Mouse (Mus musculus): Measurements from ENCODE around the gene Lman2. TPM values are rescaled to one million over a fixed set of nuclear protein-coding genes. Genes with fewer than 3 reads are reported as not detected.

Gene Lman2
- 49.5 and 50.1 TPM in 2 replicates for polyA plus RNA-seq (2015; fragmentation: Nextera tagmentation; extraction: Ambion mirVana)

- Histone ChIP-seq H3K27ac (replicated peaks) (peak within 1 kb of the TSS; percentile 88), H3K4me2 (peak within 1 kb of the TSS; percentile 90), H3K9ac (peak within 1 kb of the TSS; percentile 88), H3K27me3 (0 out of 2 replicates have a peak, but pooled peaks cover 2% of the 10 kb centered on the region), H3K36me3 (peaks cover 9% of the 10 kb centered on the region; the same call in 1 of the 2 replicates), H3K4me1 (replicated peaks) (peaks cover 29% of the 10 kb centered on the region), H3K4me3 (peak within 1 kb of the TSS; percentile 67), H3K9me3 (no peaks in the 10 kb centered on the region)
- 0% methylated on average over 35 of the region's 35 CpGs for WGBS
- peak; percentile 99 for ATAC-seq (ENCODE audit: low FRiP score, low read depth)
Measured at GRCm38 (mm10) chr13:55362453-55363060, at the start of gene Lman2. Gene Lman2, minus strand, starts transcription at chr13:55362783.

GRCm38 (mm10) chr13:55411826-55412225 is 49.2 kb upstream of the Lman2 start:
- Histone ChIP-seq H3K9ac (no peak overlapping the region), H3K4me2 (no peak overlapping the region), H3K27ac (replicated peaks) (no peak overlapping the region), H3K4me1 (replicated peaks) (peaks cover 7% of the 10 kb centered on the region), H3K36me3 (no peaks in the 10 kb centered on the region), H3K4me3 (no peak overlapping the region), H3K27me3 (peaks cover 9% of the 10 kb centered on the region; the same call in 1 of the 2 replicates), H3K9me3 (no peaks in the 10 kb centered on the region)
- 75% methylated on average over 7 of the region's 7 CpGs for WGBS
- no peak for ATAC-seq (ENCODE audit: low FRiP score, low read depth)

DNA sequence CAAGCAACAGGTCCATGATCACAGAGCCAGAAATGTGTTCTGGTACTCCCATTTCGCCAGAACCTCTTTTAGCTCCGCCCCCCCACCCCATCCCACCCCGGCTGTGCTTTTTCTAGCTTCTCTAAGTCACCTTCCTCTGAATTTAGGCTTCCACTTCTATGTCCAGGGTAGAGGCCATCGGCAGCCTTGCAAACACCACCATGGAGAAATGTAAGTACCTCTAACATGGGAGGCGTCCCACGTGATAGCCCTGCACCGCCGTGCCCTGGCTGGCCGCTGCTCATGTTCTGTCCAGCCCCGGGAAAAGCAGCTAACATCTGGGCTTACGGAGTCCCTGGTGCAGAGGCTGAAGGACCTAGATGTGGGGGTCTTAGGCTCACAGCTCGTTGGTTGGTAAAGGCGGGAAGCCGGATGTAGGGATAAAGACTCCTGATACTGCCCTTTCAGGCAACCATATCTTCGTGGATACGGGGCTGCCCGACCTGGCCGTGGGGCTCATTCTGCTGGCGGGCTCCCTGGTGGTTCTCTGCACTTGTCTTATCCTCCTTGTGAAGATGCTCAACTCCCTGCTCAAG is 46.0 kb upstream of the Lman2 start:
- WGBS: 89% methylated on average over 19 of the region's 19 CpGs
- no peak overlapping the region for H3K4me3 ChIP-seq

DNA sequence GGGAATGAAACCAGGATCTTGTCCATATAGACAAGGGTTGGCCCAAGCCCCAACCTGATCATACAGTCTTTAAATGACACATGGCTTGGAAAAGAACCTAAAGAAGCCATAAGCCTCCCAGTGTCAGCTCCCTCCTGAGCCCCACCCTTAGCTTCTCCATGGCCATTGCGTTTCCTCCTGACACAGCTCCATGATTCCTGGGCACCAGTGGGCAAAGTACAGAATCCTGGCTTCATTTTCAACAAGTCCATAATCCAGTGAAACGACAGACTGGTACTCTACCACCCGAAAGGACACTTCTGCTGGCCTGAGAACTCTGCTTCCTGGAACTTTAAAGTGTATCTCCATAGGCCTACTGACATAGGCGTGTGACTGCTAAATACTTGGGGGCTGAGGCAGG is 44.8 kb upstream of the Lman2 start:
- no peak overlapping the region for H3K4me3 ChIP-seq
- no peak overlapping the region for H3K27ac ChIP-seq (replicated peaks)
- no peak overlapping the region for H3K4me2 ChIP-seq
- peaks cover 16% of the 10 kb centered on the region for H3K4me1 ChIP-seq (replicated peaks)
- no peaks in the 10 kb centered on the region for H3K9me3 ChIP-seq
- no peak overlapping the region for H3K9ac ChIP-seq
- no peak for ATAC-seq (ENCODE audit: low FRiP score, low read depth)
- H3K27me3 ChIP-seq: no peaks in the 10 kb centered on the region
- WGBS: 90% methylated on average over 4 of the region's 4 CpGs
- no peaks in the 10 kb centered on the region for H3K36me3 ChIP-seq

More for the DNA sequence above, 46.0 kb upstream of the Lman2 start:
- H3K4me2 ChIP-seq: no peak overlapping the region
- no peak for ATAC-seq (ENCODE audit: low FRiP score, low read depth)
- H3K4me1 ChIP-seq (replicated peaks): peaks cover 15% of the 10 kb centered on the region
- no peak overlapping the region for H3K27ac ChIP-seq (replicated peaks)
- no peaks in the 10 kb centered on the region for H3K36me3 ChIP-seq
- H3K27me3 ChIP-seq: peaks cover under 1% of the 10 kb centered on the region; the same call in 1 of the 2 replicates
- H3K9me3 ChIP-seq: no peaks in the 10 kb centered on the region
- no peak overlapping the region for H3K9ac ChIP-seq

DNA sequence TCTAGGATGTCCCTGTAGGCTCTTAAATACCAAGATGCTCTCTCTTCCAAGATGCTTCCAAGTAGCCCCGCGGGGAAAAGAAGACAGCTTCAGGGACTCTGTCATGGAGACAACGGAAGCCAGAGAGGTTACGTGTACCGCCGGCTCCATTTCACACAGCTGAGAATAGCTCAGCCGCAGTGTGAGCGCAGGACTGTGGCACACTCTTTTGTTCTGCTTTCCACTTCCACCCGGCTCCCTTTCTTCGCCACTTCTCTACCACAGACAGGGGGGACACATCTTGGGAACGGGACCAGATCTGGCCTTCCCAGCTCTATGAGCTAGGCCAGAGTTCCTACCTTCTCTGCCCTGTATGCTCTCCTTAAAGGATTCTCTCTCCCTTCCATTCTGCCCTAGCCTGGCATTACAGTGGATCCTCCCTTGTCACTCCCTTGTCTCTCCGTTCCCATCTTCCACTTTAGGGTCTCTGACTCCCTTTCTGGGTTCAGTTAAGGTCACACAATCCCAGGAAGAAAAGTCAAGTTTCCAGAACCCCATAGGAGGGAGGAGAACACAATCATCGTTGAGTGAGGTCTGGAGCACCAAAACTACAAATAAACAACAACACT is 43.3 kb upstream of the Lman2 start:
- no peak overlapping the region for H3K4me3 ChIP-seq
- WGBS: 55% methylated on average over 13 of the region's 13 CpGs
- 0 out of 2 replicates have a peak overlapping the region, but pooled peaks have one; percentile 11 for H3K9ac ChIP-seq

DNA sequence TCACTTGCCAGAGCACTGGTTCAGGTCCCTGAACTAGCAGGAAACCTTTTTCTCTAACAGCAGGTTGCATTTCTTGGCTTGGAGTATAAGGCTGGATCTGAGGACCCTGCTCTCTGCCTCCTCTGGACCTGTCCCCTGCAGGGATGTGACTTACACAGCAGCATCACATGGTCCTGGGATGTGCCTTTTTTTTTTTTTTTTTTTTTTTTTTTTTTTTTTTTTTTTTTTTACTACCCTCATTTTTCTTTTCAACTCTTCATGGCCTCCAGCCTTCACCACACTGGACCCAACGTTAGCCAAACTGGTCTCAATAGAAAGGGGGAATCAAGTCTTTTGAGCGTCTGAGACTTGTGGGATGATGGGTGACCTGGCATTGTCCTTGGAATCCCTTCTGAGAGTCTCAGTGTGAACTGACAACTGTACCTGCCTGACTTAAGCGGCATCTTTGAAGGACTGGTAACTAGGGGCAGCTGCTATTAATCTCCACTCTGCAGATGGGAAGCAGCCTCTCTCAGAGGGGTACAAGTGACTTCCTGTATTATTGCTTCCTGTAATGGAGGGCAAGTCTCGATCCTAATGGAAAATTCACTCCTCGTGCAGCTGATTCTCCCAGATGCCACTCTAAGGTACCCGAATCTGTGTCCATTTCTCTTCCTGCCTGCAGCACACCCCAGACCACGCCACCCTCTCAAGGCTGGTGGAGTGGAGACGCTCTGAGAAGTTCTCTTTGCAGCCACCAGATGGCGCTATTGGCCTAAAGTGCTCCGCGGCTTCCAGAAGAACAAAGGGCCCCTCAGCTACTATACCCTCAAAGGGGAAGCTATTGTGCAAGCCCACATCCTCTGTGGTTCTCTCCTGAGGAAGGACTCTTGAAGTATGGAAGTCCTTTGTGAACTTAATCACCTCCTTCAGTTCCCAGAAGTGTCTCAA is 42.5 kb upstream of the Lman2 start:
- WGBS: 15% methylated on average over 11 of the region's 11 CpGs
- 0 out of 2 replicates have a peak overlapping the region, but pooled peaks have one; percentile 30 for H3K9ac ChIP-seq

More for the DNA sequence above, 43.3 kb upstream of the Lman2 start:
- no peaks in the 10 kb centered on the region for H3K9me3 ChIP-seq
- peak overlapping the region; percentile 72 for H3K27ac ChIP-seq (replicated peaks)
- no peaks in the 10 kb centered on the region for H3K27me3 ChIP-seq
- 0 out of 2 replicates have a peak, but pooled peaks have one; percentile 23 for ATAC-seq (ENCODE audit: low FRiP score, low read depth)
- H3K36me3 ChIP-seq: no peaks in the 10 kb centered on the region
- H3K4me2 ChIP-seq: peak overlapping the region; percentile 20; the same call in 1 of the 2 replicates
- peaks cover 16% of the 10 kb centered on the region for H3K4me1 ChIP-seq (replicated peaks)

DNA sequence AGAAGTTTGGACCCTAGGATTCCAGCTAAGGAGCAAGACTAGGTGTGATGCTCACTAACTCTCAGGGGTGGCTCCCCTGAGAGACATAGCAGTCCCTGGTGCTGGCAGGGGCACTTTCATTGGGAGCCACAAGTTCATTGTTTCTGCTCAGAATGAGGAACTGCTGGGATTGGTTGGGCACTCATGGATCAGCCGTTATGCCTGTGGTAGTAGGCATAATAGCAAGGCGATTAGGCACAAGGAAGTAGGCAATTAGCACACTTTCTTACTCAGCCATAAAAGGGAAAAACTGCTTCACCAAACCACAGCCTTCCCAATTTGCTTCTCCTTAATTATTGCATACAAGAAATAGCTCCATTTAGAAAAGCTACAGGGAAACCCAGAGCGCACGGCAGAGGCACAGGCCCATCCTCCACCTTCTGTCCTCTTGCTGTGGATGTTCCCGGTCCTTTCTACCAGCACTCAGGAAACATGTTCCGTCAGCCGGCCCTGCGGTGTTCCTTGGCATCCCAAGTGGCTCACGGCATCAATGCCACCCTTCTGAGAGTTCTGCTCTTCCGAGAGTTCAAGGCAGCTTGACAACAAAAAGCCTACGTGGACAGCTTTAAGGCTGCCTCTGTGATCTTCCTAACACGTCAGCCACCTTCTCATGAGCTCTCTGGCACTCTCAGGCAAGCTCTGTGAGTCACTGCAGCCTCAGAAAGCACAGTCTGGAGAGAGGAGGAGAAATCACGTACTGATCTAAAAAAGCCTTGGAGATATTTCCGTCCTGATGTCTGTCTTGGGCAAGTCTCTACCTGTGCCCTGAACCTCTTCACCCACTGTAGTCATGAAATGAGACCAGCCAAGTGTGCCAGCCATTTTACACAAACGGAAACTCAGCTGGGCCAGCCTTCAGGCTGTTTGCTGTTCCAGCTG is 41.6 kb upstream of the Lman2 start:
- Histone ChIP-seq H3K4me3 (no peak overlapping the region), H3K4me2 (no peak overlapping the region), H3K9ac (0 out of 2 replicates have a peak overlapping the region, but pooled peaks have one; percentile 5), H3K4me1 (replicated peaks) (peaks cover 16% of the 10 kb centered on the region), H3K36me3 (no peaks in the 10 kb centered on the region), H3K27ac (replicated peaks) (peak overlapping the region; percentile 28; the same call in 1 of the 2 replicates), H3K27me3 (no peaks in the 10 kb centered on the region), H3K9me3 (no peaks in the 10 kb centered on the region)
- no peak for ATAC-seq (ENCODE audit: low FRiP score, low read depth)
- WGBS: 70% methylated on average over 15 of the region's 15 CpGs

More for the DNA sequence above, 42.5 kb upstream of the Lman2 start:
- Histone ChIP-seq H3K27ac (replicated peaks) (peak overlapping the region; percentile 72), H3K4me1 (replicated peaks) (peaks cover 16% of the 10 kb centered on the region), H3K4me3 (no peak overlapping the region), H3K27me3 (no peaks in the 10 kb centered on the region), H3K4me2 (peak overlapping the region; percentile 32), H3K36me3 (no peaks in the 10 kb centered on the region), H3K9me3 (no peaks in the 10 kb centered on the region)
- ATAC-seq (ENCODE audit: low FRiP score, low read depth): peak; percentile 87

GRCm38 (mm10) chr13:55403266-55403665 is 40.7 kb upstream of the Lman2 start:
- no peak overlapping the region for H3K4me2 ChIP-seq
- no peak overlapping the region for H3K9ac ChIP-seq
- 52% methylated on average over 7 of the region's 7 CpGs for WGBS
- no peak overlapping the region for H3K4me3 ChIP-seq
- 0 out of 2 replicates have a peak overlapping the region, but pooled peaks have one; percentile 28 for H3K27ac ChIP-seq (replicated peaks)
- no peaks in the 10 kb centered on the region for H3K9me3 ChIP-seq
- no peaks in the 10 kb centered on the region for H3K27me3 ChIP-seq
- peaks cover 16% of the 10 kb centered on the region for H3K4me1 ChIP-seq (replicated peaks)
- ATAC-seq (ENCODE audit: low FRiP score, low read depth): no peak
- H3K36me3 ChIP-seq: no peaks in the 10 kb centered on the region

DNA sequence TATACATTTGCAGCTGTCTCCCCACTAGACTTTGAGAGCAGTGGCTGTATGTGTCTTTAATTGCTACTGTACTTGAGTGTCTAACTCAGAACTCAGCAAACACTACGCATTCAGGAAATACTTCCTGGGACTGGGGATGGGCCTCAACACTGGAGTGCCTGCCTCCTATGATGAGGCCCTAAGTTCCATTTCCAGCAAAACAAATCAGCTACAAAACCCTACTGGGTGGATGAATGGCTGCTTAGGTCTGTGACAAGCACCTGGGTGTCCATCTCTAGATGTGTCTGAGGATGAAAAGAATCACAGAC is 37.4 kb upstream of the Lman2 start:
- no peak overlapping the region for H3K4me3 ChIP-seq
- H3K36me3 ChIP-seq: no peaks in the 10 kb centered on the region
- peaks cover 5% of the 10 kb centered on the region for H3K4me1 ChIP-seq (replicated peaks)
- ATAC-seq (ENCODE audit: low FRiP score, low read depth): no peak
- H3K4me2 ChIP-seq: no peak overlapping the region
- whole genome bisulfite sequencing: 86% methylated on average over 1 of the region's 1 CpGs
- no peaks in the 10 kb centered on the region for H3K9me3 ChIP-seq
- H3K27ac ChIP-seq (replicated peaks): no peak overlapping the region
- H3K27me3 ChIP-seq: no peaks in the 10 kb centered on the region
- no peak overlapping the region for H3K9ac ChIP-seq

DNA sequence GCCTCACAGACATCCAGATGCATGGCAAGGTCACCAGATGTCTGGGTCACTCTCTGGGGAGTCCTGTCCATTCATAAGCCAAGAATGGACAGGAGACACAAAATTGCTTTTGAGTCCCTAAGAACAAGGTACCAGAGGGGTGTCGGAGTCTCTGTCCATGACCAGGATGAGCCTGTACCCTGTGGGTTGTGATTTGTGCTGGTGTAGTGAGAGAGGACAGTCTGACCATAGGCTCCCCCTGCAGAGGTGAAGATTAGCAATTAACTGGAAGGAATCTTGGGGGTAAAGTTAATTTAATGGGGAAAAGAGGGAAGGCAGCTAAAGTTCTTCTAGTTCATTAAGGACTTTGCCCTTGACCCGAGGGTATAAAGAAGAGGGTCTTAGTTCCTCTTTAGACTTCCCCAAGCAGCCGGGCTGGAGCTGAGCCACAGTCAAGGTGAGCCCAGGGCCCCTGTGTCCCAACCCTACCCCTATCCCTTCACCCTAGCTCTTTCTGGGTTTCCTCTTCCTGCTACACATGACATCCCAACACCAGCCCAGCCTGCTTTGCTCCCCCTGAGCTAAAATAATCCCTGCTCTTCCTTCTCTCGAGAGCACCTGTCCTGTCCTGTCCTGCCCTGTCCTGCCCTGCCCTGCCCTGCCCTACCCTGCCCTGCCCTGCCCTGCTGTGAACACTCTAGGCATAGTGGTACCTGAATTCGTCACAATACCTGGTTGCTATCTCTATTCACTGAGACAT is 36.9 kb upstream of the Lman2 start:
- no peak for ATAC-seq (ENCODE audit: low FRiP score, low read depth)
- no peak overlapping the region for H3K9ac ChIP-seq
- H3K4me1 ChIP-seq (replicated peaks): 0 out of 2 replicates have a peak, but pooled peaks cover 4% of the 10 kb centered on the region
- no peaks in the 10 kb centered on the region for H3K36me3 ChIP-seq
- H3K27ac ChIP-seq (replicated peaks): no peak overlapping the region
- H3K4me2 ChIP-seq: no peak overlapping the region
- WGBS: 64% methylated on average over 5 of the region's 5 CpGs
- no peaks in the 10 kb centered on the region for H3K27me3 ChIP-seq
- H3K9me3 ChIP-seq: no peaks in the 10 kb centered on the region
- H3K4me3 ChIP-seq: no peak overlapping the region
